ENCODE assay signal across 9 mouse cellular contexts in genomic region chr19:49375754-49376619, GRCm38 (mm10).
"Had no signal": no experiment of that assay in that cellular context is flagged by ENCODE, and none has a peak within 500 bp of the region (broad histone marks: within the 10 kb centered on the region; RNA-seq: fewer than 3 reads in every experiment).

No protein-coding gene starts in this region.

- H3K36me3 ChIP-seq: intestine, embryonic 15.5 days; limb, embryonic 10.5 days; liver, embryonic 13.5 days; midbrain, embryonic 13.5 days had no signal

- H3K9me3 ChIP-seq: intestine, embryonic 15.5 days; limb, embryonic 10.5 days; liver, embryonic 13.5 days; midbrain, embryonic 13.5 days had no signal

- H3K27ac ChIP-seq: hindbrain, embryonic 14.5 days; intestine, embryonic 15.5 days; layer of hippocampus, adult 2 months; limb, embryonic 10.5 days; liver, embryonic 13.5 days; midbrain, embryonic 13.5 days had no signal

- H3K9ac ChIP-seq: hindbrain, embryonic 14.5 days; intestine, embryonic 15.5 days; liver, embryonic 13.5 days; liver, postnatal 0 days; midbrain, embryonic 13.5 days had no signal

- H3K27me3 ChIP-seq: intestine, embryonic 15.5 days; liver, embryonic 13.5 days; midbrain, embryonic 13.5 days had no signal

- H3K4me3 ChIP-seq: intestine, embryonic 15.5 days; layer of hippocampus, adult 2 months; limb, embryonic 10.5 days; liver, embryonic 13.5 days; midbrain, embryonic 13.5 days had no signal

- DNase-seq: liver, embryonic 13.5 days; liver, postnatal 0 days; right cerebral cortex, postnatal 14 days; thymus, postnatal 4 days had no signal

- H3K4me2 ChIP-seq: hindbrain, embryonic 14.5 days; intestine, embryonic 15.5 days; liver, embryonic 13.5 days; midbrain, embryonic 13.5 days had no signal

- ATAC-seq: intestine, embryonic 15.5 days; liver, postnatal 0 days; midbrain, embryonic 13.5 days had no signal

- H3K4me1 ChIP-seq: intestine, embryonic 15.5 days; limb, embryonic 10.5 days; liver, embryonic 13.5 days; midbrain, embryonic 13.5 days had no signal
